ENCODE assay signal across 25 mouse cellular contexts in genomic region chr6:11796361-11796760, GRCm38 (mm10).
A peak's percentile ranks its signal among the peaks of the same experiment; 100 is the strongest.
DNase-seq lines count a peak whose midpoint lies in the region; ATAC-seq lines count a peak whose summit lies in the region.
"Had no signal": no experiment of that assay in that cellular context is flagged by ENCODE, and none has a peak within 500 bp of the region (broad histone marks: within the 10 kb centered on the region; RNA-seq: fewer than 3 reads in every experiment).

No protein-coding gene starts in this region.

- no peak overlapping the region for H3K27ac ChIP-seq in forebrain, embryonic 14.5 days (ENCODE audit: low read depth, low read length)
- H3K27ac ChIP-seq in hindbrain, embryonic 11.5 days (ENCODE audit: low read depth, low read length), result no peak overlapping the region
- H3K27ac ChIP-seq: embryonic facial prominence, embryonic 10.5 days; embryonic facial prominence, embryonic 12.5 days; forebrain, embryonic 13.5 days had no signal

- no peak overlapping the region for H3K9ac ChIP-seq in forebrain, embryonic 14.5 days (ENCODE audit: low read length)
- no peak overlapping the region for H3K9ac ChIP-seq in hindbrain, embryonic 11.5 days (ENCODE audit: low read depth, low read length)
- H3K9ac ChIP-seq: embryonic facial prominence, embryonic 12.5 days; forebrain, embryonic 13.5 days had no signal

- H3K27me3 ChIP-seq in forebrain, embryonic 14.5 days (replicated peaks; ENCODE audit: control insufficient read depth, insufficient read depth, low read length), result no peaks in the 10 kb centered on the region
- no peaks in the 10 kb centered on the region for H3K27me3 ChIP-seq in hindbrain, embryonic 11.5 days (ENCODE audit: control insufficient read depth, insufficient read depth, low read length)
- H3K27me3 ChIP-seq: CH12.LX; embryonic facial prominence, embryonic 12.5 days; forebrain, embryonic 13.5 days had no signal

- no peaks in the 10 kb centered on the region for H3K36me3 ChIP-seq in forebrain, embryonic 14.5 days (ENCODE audit: control insufficient read depth, insufficient read depth, low read length)
- no peaks in the 10 kb centered on the region for H3K36me3 ChIP-seq in hindbrain, embryonic 11.5 days (ENCODE audit: control insufficient read depth, insufficient read depth, low read length)
- H3K36me3 ChIP-seq: embryonic facial prominence, embryonic 10.5 days; embryonic facial prominence, embryonic 12.5 days; G1E had no signal

- no peaks in the 10 kb centered on the region for H3K4me1 ChIP-seq in forebrain, embryonic 14.5 days (ENCODE audit: control insufficient read depth, insufficient read depth, low read length)
- no peaks in the 10 kb centered on the region for H3K4me1 ChIP-seq in hindbrain, embryonic 11.5 days (replicated peaks; ENCODE audit: control insufficient read depth, insufficient read depth, low read length)
- H3K4me1 ChIP-seq: embryonic facial prominence, embryonic 10.5 days; embryonic facial prominence, embryonic 12.5 days; forebrain, embryonic 13.5 days had no signal

- 0 out of 2 replicates have a peak, but pooled peaks have one; percentile 38 for ATAC-seq in common myeloid progenitor, adult 5-6 weeks (replicated peaks; ENCODE audit: low read depth, poor library complexity, severe bottlenecking)
- peak; percentile 29 to 48; a peak in 1 of 4 replicates for ATAC-seq in hematopoietic stem cell, adult 5-6 weeks (replicated peaks in 1 of 2; ENCODE audit: insufficient read depth in 1 of 2, low FRiP score in 2 of 2, low TSS enrichment in 1 of 2, low read depth in 1 of 2, poor library complexity in 2 of 2, severe bottlenecking in 2 of 2)
- ATAC-seq in forebrain, embryonic 14.5 days, result no peak
- no peak for ATAC-seq in hindbrain, embryonic 11.5 days (ENCODE audit: low FRiP score)
- ATAC-seq: CD4-positive, CD25-positive, alpha-beta regulatory T cell, adult 4 months; forebrain, embryonic 13.5 days; forebrain, embryonic 16.5 days; Patski had no signal

- no peak overlapping the region for H3K4me3 ChIP-seq in forebrain, embryonic 14.5 days (ENCODE audit: low read depth, low read length)
- no peak overlapping the region for H3K4me3 ChIP-seq in hindbrain, embryonic 11.5 days (ENCODE audit: low read depth, low read length)
- H3K4me3 ChIP-seq: embryonic facial prominence, embryonic 10.5 days; embryonic facial prominence, embryonic 12.5 days; forebrain, embryonic 13.5 days had no signal

- H3K9me3 ChIP-seq in forebrain, embryonic 14.5 days (replicated peaks; ENCODE audit: control insufficient read depth, low read length), result no peaks in the 10 kb centered on the region
- no peaks in the 10 kb centered on the region for H3K9me3 ChIP-seq in hindbrain, embryonic 11.5 days (ENCODE audit: control insufficient read depth, low read length)
- H3K9me3 ChIP-seq: embryonic facial prominence, embryonic 10.5 days; embryonic facial prominence, embryonic 12.5 days; forebrain, embryonic 13.5 days; G1E had no signal

- H3K4me2 ChIP-seq in forebrain, embryonic 14.5 days (ENCODE audit: low read length), result no peak overlapping the region
- no peak overlapping the region for H3K4me2 ChIP-seq in hindbrain, embryonic 11.5 days (replicated peaks; ENCODE audit: low read depth, low read length)
- H3K4me2 ChIP-seq: embryonic facial prominence, embryonic 12.5 days; forebrain, embryonic 13.5 days had no signal

- WGBS in forebrain, embryonic 14.5 days, result 82% methylated on average over 3 of the region's 3 CpGs
- 80% methylated on average over 3 of the region's 3 CpGs for WGBS in hindbrain, embryonic 11.5 days

- DNase-seq in brain, adult 2 months (ENCODE audit: low read depth, low spot score), result peak; percentile 11
- no peak for DNase-seq in retina, postnatal 1 day
- DNase-seq in thymus, postnatal 0 days (ENCODE audit: low spot score), result no peak
- DNase-seq in forebrain, embryonic 14.5 days (ENCODE audit: low spot score), result no peak
- DNase-seq in hindbrain, embryonic 11.5 days (ENCODE audit: low spot score), result no peak
- DNase-seq: adrenal gland, adult 2 months; adrenal gland, postnatal 10 days; adrenal gland, postnatal 25 days; B cell, adult 2 months; cerebellum, adult 11 months; cerebellum, adult 18-20 months; cerebellum, adult 8-10 months; cerebellum, adult 9-11 months; cerebellum, postnatal 14 days; cerebellum, postnatal 36 days had no signal

Comparison
In these comparisons a context has a peak if more than half of its experiments do, and no peak if none do; other contexts are left out.
1. ATAC-seq: peak in common myeloid progenitor, adult 5-6 weeks (single experiment) and hematopoietic stem cell, adult 5-6 weeks (2 of 2); none in forebrain, embryonic 14.5 days (single experiment) and hindbrain, embryonic 11.5 days (single experiment).